Mouse (Mus musculus) left cerebral cortex, adult 18-20 months (tissue): Measurements from ENCODE around the gene Ttc16. TPM values are rescaled to one million over a fixed set of nuclear protein-coding genes. Genes with fewer than 3 reads are reported as not detected.
A peak's percentile ranks its signal among the peaks of the same experiment; 100 is the strongest.

ENCODE experiments used
- DNase-seq, 2 experiments: peaks; one replicate each; pipeline ENCODE4 v3.0.0; 2021 to 2022; ENCODE audit warnings: low spot score in 2 of 2, mixed read lengths in 1 of 2
- total RNA-seq, 2 experiments: library from RNA; stranded (reverse); gene quantifications; 2 replicates each; pipeline ENCODE4 v1.2.3; 2021

Ttc16 gene
- total RNA-seq, 2 experiments from 2014 or later: 0.88 to 1.0 TPM

- DNase-seq: no peak
Observed at GRCm38 (mm10) chr2:32781710-32782109, 6.3 kb upstream of the Ttc16 start.

DNA sequence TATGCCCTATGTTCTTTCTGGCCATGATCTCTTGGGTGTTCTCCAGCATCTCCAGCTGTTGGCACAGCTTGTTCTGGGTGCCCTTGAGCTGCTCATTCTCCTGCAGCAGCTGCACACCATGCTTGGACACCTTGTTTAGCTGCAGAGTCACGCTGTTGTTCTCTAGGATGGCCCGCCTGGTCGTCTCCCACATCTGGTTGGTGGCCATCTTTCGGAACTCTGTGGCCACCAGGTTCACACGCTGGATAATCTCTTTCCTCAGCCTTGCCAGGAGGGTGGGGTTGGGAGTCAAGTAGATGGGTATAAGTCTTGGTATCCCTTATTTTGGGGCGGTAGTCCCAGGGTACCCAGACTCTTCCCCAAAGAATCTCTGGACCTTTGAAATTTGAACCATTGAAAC is 4.3 kb upstream of the Ttc16 start:
- DNase-seq: no peak

GRCm38 (mm10) chr2:32779131-32779530 is 3.7 kb upstream of the Ttc16 start:
- DNase-seq: peak; percentile 65 to 70

GRCm38 (mm10) chr2:32778081-32778480 is 2.6 kb upstream of the Ttc16 start:
- DNase-seq: no peak

DNA sequence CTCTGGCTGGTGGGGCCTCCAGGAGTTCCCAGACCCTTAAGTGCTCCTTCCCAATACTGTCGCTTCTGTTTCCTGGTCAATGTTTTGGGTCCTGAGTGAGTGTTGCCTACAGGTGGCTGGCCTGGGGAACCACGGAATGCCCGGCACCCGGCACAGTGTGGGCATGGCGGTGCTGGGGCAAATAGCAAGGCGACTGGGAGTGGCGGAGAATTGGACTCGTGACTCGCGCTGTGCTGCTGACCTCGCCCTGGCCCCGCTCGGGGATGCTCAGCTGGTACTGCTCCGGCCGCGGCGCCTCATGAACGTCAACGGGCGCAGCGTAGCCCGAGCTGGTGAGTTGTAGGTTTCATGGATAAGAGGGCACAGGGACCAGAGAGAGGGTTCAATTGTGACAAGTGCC is 759 bp upstream of the Ttc16 start:
- no peak for DNase-seq

- no peak for DNase-seq
Observed at GRCm38 (mm10) chr2:32772626-32773279, 2.7 kb downstream of the Ttc16 start.

DNA sequence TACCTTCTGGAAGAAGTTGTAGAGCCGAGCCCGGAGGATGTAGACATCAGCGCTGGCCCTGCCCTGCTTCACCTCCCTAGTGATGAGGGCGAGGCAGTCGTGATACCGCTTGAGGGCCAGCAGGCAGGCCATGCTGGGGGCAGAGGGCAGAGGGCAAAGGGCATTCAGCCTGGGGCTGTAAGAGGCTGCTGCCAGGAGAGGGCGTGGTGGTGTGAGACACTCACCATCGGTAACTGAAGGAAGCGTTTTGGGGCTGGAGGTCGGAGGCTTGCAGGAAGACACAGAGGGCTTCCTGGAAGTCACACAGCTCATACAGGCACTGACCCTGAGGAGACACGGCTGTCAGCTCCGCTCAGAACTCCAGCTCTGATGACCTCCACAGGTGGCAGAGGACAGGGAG is 3.5 kb downstream of the Ttc16 start:
- no peak for DNase-seq

GRCm38 (mm10) chr2:32769327-32770085 is 5.9 kb downstream of the Ttc16 start:
- DNase-seq: no peak

DNA sequence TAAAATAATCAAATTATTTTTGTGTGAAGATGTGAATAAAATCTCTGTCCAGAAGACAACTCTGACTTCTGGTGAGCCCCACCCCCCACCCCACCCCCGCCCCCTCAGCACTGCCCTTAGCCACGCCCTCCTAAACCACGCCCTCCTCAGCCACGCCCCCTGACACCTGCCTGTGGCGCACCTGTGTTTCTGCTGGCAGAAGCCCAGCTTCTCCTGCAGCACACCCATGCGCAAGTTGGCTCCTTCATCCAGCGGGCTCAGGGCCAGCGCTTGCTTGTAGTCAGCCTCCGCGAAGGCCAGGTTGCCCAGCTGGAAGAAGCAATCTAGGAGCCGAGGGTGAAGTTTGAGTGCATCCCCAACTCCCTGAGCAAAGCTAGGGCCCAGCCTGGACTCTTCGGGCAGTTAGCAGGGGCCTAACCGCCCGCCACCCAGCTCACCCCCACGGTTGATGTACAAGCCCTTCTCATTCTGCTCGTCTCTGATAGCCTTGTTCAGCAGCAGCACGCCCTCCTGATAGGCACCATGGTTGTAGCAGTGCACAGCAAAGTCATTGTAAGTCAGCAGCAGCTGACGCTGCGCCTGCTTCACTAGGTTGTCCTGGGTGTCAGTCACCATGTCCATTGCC is 6.7 kb downstream of the Ttc16 start:
- DNase-seq: no peak

- DNase-seq: no peak
Observed at GRCm38 (mm10) chr2:32767241-32767640, 8.2 kb downstream of the Ttc16 start.

- no peak for DNase-seq
Observed at GRCm38 (mm10) chr2:32763353-32763752, 12.1 kb downstream of the Ttc16 start.

DNA sequence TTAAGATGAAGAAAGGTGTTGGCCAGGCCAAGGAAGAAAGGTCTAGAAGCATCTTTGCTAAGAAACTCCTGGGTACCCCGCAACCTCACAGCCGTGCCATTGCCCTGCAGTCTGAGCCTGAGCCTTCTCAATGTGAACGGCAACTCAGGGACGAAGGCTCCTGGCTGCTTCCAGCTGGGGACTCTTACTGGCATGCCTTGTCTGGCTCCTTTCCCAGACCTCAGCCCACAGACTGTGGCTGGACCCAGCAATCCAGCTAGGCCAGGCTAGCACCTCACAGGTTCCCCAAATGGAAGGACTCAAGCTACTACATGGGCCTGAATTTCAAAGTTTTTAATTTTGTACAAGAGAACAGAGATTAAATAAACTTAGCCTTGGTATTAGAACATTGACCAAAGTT is 13.6 kb downstream of the Ttc16 start:
- peak in 1 of 2 experiments; percentile 37 for DNase-seq

DNA sequence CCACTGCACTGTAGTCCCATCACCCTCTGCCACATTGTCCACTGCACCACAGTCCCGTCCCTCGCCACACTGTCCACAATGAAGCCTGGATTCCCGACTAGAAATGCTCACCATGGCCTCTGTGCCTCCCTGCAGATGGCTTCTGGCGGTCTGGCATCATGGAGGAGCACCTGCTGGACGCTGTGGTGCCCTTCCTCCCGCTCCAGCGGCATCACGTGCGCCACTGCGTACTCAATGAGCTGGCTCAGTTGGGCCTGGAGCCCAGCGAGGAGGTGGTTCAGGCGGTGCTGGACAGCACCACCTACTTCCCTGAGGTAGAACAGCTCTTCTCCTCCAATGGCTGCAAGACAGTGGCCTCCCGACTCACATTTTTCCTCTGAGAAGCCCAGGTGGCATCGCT is 14.1 kb downstream of the Ttc16 start:
- peak; percentile 45 to 52 for DNase-seq

DNA sequence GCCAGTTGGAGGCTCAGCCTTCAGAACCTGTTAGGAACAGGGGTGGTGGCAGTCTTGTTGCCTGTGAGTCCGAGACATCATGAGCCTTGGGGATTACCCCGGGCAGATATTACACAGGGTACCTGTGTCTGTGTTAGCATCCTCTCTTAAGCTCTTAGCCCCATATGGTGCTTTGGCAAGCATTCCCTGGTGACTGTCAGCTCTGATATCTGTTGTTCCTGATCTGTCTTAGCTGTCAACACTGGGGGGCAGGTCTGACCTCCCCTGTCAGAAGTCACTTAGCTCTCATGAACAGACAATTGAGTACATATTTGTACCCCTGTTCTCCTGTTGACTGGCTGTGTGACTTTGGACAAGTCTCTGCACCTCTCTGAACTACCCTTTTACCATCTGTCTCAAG is 16.4 kb downstream of the Ttc16 start:
- DNase-seq: no peak

- no peak for DNase-seq
Observed at GRCm38 (mm10) chr2:32758503-32758902, 16.9 kb downstream of the Ttc16 start.

DNA sequence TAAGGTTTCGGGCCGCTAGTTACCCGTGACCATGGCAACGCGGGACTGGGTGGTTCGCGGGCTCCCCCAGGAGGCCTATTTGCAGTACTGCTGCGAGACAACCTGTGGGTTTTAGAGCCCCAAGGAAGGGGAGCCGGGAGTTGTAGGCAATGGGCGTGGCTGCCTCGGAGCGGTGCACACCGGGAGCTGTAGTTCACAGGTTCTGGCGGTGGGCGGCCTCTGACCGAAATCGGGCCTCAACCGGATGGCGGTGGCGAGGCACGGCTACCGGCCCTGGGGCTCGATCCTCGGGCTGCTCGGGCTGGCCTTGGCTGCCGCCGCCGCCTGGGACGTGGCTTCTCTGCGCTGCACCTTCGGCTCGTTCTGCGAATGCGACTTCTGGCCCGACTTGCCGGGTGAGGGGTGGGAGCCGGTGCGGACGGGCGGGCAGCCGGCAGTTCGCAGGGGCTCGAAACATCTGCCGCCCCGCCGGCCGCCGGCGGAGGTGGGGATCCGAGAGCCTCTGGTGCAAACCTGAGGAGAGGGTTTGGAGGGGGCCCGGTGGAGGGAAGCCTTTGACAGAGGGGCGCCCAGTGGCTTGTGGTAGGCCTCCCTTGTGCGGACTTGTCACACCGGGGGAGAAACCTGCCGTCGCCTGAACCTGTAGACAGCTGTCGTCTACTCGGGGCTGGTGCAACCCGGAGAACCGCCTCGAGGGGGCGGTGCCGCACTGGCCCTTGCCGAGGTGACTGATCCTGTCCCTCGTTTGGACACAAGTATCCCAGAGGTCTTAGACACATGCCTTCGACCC is 18.2 kb downstream of the Ttc16 start, which contains the start of gene Tor2a:
Tor2a (plus strand) TSS at position 179 of the 790 bp plus-strand sequence.
- DNase-seq: peak; percentile 96 to 97

DNA sequence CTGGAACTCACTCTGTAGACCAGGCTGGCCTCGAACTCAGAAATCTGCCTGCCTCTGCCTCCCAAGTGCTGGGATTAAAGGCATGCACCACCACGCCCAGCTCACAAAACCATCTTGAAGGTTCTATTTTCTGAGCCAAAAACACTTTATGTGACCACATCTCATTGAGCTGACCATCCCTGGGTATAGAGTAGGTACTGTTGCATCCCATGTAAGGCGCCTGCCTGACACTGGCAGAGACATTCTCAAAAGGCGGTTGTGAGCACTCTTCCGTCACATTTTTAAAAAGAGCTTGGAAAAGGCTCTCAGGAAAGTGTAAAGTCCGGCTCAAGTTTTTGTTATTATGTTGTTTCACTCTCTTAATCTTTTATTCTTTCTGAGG is 18.8 kb downstream of the Ttc16 start:
- no peak for DNase-seq

- DNase-seq: no peak
Observed at GRCm38 (mm10) chr2:32752181-32752580, 23.3 kb downstream of the Ttc16 start.

DNA sequence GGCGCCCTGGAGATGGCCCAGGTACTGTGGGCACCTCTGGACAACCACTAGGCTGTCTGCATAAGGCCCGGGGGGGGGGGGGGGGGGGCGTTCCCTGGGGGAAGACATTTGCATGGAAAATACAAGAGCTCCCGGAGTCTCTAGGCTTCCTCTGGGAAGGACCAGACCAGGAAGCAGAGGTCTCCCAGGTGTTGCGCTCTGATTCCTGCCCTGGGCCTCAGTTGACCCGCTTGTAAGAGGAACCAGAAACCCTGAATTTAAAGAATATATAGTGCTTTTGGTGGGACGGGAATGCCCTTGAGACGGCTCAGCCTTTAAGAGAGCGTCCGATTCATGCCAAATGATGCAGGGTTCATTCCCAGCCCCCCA is 23.8 kb downstream of the Ttc16 start:
- DNase-seq: no peak

GRCm38 (mm10) chr2:32750887-32751664 is 24.4 kb downstream of the Ttc16 start:
- DNase-seq: no peak

DNA sequence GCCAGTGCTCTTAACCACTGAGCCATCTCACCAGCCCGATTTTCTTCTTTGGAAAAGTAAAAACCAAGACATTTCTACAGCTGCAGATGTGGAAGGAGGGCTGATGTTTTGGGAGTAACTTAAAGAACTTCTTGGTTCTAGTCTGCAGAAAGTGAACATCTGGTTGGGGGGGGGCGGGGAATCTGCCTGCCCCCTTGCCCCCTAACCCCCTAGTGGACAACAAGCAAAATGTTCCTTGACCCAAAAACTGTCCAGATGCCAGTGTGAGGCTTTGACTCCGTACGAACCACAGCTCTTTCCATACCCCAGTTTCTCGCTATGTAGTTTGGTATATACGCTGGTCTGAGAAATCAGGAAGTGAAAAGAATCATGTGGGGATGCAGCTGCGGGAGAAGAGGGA is 25.2 kb downstream of the Ttc16 start:
- DNase-seq: no peak
